Mouse (Mus musculus) ovary, postnatal 10 days (tissue): ENCODE data around the gene Anln.
A peak's percentile ranks its signal among the peaks of the same experiment; 100 is the strongest.
"Not testable (repeated sequence)": the region's sequence is repeated elsewhere in the genome, so short reads cannot be mapped to it uniquely, and the experiment has no call there.

Experiments used
- DNase-seq: peaks from one replicate; pipeline ENCODE4 v3.0.0; 2022; ENCODE audit warnings: low spot score

The Anln gene

DNA sequence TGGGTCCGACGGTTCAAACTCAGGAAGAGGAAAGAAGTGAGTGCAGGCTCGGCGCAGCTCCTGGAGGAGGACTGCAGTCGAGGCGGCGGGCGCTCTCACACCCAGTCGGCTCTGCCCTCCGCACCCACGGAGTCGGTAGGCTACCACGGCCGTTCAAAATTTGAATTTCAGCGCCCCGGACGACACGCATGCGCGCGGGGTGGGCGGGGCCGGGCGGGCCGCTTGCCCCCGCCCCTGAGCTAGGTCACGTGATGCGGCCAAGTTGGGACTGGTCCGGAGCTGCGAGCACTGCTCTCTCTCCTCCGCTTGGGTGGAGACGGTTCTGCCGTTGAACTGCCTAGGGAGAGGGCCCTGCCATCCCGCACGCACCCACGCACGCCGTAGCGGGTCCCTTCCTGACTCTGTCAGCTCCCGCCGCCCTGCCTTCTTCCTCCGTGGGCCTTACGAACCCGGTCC, at the start of gene Anln:
Gene Anln, minus strand, starts transcription at position 168 of the 456 bp plus-strand sequence.
- DNase-seq, result peak; percentile 92

DNA sequence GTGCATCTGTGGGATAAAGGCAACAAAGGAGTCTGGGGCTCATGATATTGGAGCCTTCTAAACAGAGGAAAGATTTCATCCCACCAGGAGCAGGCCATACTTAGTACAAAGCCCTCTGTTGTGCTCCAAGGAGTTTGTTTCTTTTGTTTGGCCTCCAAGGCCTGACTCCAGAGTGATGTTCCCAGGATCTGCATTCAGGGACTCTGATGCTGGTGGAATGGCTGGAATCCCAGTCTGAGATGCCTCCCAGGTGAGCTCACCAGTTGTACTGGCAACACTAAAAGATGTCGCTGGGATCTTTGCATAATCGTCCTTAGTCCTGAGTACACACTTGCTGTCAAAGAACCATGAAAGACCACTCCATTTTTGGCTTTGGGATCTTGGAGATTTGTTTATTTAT, 45.1 kb upstream of the Anln start:
- DNase-seq, result no peak

DNA sequence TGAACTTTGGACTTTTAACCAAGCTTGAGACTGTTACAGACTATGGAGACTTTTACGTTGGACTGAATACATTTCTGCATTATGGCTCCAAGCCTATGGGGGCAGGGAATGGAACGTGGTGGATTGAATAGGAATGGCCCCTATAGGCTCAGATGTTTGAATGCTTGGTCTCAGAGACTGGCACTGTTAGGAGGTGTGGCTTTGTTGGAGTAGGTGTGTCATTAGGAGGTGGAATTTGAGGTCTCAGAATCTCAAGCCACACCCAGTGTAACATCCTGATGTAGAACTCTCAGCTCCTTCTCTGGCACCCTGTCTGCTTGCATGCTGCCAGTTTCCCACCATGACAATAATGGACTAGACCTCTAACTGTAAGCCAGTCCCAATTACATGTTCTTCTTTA, 44.2 kb upstream of the Anln start:
- DNase-seq, result no peak

DNA sequence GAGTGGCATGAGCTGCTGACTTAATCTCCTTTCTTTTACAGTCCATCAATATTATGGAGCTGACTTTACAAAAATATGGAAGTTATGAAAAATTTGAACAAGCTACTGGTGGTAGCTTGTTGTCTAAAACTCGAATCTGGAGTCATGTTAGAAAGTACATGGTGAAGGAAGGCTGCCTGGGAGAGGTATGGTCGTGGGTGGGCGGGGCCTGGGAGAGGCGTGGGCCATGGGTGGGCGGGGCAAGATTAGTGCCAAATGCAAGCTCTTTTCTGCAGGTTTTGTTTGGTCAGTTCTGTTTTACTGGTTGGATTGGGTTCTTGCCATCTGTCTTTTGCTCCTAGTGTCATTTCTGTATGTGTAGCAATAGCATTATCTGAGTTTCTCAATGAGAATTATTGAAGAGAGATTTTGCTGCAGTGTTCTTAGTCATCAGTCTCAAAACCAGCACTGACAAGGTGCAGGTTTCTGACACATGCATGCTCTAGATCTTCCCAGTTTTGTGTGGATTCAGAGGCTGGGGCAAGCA, 41.4 kb upstream of the Anln start:
- no peak for DNase-seq

DNA sequence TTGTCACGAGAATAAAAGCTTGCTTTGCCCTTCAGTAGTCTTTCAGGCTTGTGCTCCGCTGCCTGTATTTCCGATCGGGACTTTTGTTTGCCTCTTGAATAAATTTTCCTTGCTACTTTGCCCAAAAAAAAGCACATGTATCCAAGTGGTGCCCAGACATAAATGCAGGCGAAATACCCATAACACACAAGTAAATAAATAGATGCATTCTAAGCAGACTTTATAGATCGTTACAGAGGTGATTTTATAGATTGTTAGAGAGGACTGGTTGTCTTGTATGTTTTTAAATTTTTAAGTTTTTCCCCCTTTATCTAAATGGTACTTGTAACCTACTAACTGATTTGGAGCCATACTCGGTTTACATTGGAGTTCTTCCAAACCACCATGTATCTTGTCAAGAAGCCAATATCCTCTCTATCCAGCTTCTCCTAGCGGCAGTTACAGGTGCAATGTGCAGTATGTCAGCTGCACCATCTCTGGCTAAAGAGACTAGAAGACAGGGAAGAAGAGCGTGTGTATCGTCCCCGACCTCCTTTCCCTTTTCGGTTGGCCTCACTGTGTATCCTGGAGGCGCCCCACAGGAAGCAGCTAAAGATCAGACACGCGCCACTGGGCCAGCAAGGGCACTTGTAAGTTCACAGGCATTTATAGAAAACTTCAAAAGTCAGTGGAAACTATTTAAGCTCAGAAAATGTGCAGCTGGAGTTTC, 40.7 kb upstream of the Anln start:
- no peak for DNase-seq

DNA sequence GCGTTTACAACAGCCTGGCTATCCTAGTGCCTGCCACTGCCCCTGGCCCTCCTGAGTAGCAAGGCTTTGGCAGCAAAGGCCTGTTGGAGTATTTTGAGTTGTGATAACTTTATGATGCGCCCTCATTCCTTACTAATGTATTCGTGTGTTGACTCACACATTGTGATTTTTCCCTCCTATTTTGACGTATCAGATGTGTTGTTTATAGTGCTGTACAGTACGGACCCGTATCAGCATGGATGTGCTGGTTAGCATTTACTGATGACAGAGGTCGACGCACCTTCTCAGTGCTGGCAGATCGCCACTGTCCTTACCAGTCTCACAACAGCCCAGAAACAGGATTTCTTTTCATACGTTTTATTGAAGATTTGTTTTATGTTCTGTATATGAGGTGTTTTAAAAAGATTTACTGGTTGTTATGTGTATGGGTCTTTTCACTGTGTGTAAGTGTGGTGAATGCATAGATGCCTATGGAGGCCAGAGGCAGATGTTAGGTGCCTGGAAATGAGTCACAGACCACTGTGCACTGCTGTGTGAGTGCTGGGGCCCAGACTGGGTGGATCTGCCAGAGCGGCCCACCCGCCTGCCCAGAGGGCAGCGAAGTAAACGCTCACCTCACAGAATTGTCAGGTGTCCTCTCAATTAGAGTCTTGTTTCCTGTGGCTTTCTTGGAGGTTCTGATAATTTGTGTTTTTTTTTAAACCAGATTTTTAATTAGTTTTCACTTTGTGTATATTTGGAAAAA, 39.9 kb upstream of the Anln start:
- no peak for DNase-seq

DNA sequence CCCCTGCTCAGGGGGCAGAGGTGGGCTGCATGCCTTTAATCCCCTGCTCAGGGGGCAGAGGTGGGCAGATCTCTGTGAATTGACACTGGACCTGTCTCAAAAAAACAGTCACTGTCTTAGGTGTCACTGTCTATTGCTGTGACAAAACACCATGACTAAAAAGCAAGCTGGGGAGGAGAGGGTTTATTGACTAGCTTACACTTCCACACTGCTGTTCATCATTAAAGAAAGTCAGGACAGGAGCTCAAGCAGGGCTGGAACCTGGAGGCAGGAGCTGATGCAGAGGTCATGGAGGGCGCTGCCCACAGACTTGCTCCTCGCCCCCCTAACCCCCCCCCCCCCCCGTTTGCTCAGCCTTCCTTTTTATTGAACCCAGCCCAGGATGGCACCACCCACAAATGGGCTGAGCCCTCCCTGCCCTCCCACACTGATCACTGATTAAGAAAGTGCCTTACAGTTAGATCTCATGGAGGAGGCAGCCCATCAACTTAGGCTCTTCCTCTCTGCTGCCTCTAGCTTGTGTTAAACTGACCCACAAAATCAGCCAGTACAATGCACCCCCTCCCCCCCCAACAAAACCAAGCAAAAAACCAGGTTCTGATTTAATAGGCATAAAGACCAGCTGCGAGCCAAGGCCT, 39.2 kb upstream of the Anln start:
- no peak for DNase-seq

DNA sequence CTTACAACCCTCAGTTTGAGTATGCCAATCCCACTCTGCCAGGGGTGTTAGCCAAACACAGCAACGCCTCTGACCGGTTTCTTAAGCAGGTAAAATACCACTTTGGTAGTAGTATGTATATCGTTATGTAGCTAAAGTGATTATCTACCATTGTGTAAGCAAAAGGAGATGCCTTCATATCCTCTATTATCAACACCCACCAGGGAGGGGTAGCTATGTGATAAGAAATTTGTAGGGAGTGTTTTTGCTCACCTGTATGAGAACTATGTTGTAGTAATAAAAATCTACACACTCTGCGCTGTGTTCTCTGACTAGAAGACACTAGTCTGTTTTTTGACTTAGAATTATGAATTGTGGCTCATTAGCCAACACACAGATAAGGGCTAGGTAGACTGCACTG, 35.7 kb upstream of the Anln start:
- no peak for DNase-seq

DNA sequence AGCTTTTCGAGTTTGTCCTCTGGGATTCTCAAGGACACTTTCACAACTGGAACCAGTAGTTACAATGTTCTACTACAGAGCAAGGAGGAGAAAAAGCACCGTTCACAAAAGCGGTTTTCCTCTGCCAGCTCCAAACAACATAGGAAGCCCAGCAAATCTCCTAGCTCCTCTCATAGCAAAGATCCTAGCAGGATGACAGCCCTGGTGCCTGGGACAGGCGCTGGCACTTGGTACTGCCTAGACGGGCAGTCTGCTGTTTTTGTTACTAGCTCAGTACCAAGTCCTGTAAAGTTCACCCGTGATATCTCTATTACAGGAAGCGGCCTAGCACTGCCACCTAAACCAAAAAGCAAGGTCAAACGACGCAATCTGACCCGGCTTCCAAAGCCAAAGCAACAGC, 35.2 kb upstream of the Anln start:
- DNase-seq, result no peak

DNA sequence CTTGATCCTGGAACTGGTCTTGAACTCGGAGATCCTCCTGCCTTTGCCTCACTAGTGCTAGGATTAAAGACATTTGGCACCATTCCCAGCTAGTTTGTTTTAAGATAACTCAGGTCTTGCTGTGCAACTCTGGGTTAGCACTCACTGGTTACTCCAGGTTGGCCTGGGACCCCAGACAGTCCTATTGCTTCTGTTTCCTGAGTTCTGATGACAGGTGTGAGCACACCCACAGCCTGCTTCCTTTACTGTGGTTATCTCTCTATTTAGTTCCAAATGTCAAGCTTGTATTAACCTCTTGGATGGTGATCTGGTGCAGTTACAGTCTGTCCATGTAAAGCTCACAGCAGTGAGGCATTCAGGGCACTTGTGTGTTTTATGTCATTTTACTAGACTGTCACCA, 34.5 kb upstream of the Anln start:
- no peak for DNase-seq

DNA sequence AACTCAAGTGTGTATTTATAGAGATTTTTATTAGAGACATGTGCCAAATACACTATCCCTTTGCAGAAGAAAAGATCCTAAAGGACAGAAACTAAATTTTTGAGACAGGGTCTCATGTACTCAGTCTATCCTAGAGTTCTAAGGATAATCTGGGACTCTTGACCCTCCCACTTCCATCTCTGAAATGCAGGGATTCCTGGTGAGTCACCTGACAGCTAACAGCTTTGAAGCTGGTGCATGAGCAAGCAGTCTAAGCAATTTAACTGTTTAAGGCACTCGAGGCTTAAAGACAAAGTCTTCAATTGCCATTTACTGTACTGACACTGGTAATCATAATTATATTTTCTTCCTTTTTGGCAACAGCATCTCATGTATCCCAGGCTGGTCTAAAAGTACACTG, 33.6 kb upstream of the Anln start:
- DNase-seq, result no peak

DNA sequence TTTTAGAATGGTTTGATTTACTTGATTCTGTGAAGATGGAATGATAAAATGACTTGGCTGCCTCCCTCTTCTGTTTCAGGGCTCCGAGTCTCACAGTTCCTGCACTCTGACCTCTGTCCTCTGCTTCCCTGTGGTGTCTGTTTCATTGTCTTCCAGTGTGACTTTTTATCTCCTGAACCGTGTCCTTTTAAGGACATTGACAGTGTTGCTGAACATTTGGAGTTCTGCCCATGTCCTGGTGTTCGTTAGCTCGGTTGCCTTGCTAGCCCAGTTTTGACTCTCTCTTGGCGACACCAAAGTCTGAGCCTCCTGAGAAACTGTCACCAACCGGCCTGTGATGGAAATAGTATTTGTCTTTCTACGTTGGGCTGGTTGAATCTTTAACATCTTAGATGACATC, 31.5 kb upstream of the Anln start:
- no peak for DNase-seq

DNA sequence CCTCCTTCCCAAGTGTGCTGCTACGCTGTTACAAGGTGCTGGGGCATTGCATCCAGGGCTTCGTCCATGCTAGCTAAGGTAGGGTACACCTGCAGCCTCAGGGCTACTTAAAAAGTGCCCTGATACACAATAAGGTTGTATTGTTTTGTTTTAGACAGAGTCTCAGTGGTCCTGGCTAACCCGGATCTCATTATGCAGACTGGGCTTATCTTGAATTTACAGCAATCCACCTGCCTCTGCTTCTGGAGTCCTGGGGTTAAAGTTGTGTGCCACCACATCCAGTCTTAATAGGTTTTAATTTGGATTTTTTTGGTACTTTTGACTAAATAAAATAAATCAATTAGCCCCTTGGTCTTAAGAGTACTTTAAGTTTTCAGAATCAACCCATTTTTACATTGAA, 30.9 kb upstream of the Anln start:
- no peak for DNase-seq

DNA sequence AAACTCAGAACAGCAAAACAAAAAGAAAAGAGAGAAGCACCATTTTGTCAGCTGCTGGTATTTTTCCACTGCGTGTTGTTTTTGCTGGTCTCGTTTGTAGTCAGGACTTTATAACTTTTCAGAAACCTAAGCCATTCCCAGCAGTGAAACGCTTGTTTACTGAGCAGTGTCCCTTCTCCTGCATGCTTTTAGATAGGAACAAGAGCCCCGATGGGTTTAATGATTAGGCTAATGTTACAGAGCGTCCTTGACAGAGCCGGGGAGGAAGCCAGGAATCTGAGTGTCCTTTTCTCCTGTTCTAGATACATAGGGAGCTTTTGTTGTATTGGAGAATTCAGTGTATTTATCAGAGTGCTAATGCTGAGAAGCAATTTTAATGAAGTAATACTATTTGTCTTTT, 28.6 kb upstream of the Anln start:
- no peak for DNase-seq

DNA sequence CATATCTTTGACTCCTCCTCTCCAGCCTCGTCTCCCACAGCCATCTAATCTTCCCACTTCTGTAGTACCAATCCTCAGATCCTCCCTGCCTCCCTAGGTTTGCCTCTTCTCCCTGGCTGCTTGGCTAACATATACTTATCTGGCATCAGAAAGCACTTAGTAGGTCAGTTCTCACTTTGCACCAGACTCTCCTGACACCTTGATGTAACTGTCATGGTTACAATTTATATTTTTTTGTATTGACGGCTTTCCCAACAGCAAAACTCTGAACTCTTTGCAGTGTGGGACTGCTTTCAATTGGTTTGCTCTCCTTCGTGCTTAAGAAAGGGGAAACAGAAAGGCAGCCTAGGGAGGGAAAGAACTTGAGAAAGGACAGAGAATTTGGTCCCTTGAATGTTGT, 27.2 kb upstream of the Anln start:
- DNase-seq, result no peak

DNA sequence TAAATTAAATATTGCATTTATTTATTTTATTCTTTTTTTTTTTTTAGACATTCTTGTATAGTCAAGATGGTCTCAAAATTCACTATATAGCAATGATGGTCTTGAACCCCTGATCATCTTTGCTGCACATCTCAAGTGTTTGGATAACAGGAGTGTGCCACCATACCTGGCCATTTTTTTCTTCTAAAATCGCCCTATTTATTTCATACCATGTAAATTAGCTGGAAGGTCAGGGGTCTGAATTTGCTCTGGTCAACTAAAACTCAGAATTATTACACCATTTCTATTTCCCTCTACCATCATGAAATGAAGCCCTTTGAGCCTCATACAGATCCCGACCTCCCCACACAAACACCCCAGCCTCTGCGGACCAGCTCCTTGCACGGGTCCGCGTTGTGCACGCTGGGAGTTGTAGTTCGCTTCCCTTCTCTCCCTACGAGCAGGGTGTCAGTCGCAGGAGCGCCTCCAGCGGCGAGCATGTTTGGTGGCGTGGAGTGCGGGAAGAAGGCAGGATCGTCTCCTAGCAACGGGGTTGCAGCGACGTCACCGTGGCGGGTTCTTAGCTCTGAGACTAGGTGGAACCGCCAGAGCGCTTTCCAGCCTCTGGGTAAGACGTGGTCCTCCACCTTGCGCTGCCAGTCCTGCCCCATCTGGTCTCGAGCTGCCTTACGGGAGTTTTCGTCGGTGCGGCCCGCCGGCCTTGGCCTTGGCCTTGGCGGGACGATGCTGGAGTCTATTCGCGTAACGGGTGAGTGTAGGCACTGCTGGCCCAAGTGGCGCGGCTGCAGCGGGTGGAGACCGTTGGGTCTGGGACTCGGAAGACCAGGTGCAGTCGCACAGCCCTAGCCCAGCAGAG, 22.2 kb upstream of the Anln start, which contains the start of gene 9530077C05Rik:
Gene 9530077C05Rik, plus strand, starts transcription at position 512 of the 856 bp plus-strand sequence.
- peak; percentile 81 for DNase-seq

DNA sequence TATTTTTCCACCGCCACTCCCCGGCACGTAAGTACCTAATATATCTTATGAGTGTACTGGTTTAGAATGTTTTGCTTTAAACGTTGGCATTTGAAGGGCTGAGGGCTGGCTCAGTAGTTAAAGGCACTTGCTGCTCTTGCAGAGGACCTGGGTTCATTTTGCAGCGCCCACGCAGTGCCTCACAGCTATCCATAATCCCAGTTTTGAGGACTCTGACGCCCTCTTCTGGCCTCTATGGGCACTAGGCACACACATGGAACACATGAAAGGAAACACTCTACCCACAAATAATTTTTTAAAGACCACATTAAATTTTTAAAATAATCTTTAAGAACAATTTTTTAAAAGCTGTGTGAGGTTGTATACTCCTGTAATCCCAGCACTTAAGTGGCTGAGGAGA, 20.5 kb upstream of the Anln start:
- DNase-seq, result no peak

DNA sequence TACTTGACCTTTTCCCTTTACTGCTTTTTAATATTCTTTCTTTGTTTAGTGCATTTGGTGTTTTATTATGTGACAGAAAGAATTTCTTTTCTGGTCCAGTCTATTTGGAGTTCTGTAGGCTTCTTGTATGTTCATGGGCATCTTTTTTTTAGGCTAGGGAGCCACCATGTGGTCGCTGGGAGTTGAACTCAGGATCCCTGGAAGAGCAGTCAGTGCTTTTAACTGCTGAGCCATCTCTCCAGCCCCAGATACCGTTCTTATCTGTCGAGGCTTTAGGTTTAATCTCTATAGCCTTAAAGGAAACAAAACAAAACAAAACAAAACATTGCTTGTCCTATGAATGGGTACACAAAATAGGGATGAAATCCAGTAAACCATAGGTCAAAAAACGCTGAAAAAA, 19.4 kb upstream of the Anln start:
- DNase-seq, result not testable (repeated sequence)

DNA sequence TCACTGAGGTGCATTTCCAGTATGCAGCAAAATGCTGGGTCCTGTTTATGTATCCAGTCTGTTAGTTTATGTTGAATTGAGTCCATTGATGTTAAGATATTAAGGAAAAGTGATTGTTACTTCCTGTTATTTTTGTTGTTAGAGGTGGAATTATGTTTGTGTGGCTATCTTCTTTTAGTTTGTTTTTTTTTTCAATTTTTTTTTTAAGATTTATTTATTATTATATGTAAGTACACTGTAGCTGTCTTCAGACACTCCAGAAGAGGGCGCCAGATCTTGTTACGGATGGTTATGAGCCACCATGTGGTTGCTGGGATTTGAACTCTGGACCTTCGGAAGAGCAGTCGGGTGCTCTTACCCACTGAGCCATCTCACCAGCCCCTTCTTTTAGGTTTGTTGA, 18.6 kb upstream of the Anln start:
- not testable (repeated sequence) for DNase-seq

DNA sequence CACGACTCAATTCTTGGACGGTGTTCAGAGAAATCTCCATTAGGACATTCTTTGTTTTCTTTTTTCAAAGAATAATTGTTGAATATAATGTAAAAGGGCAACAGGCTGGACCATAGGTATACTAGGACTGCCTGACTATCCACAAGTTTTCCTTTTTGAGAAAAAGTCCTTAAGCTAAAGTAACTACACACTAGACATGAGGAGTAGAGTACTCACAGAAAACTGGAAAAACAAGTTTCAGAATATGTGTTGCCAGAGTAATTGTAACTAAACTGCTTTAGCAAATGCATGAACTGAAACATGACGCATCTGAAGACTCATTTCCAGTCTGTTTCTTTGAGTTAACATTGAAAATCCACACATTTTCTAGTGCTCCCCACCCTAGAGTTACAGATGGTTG, 16.4 kb upstream of the Anln start:
- DNase-seq, result no peak

DNA sequence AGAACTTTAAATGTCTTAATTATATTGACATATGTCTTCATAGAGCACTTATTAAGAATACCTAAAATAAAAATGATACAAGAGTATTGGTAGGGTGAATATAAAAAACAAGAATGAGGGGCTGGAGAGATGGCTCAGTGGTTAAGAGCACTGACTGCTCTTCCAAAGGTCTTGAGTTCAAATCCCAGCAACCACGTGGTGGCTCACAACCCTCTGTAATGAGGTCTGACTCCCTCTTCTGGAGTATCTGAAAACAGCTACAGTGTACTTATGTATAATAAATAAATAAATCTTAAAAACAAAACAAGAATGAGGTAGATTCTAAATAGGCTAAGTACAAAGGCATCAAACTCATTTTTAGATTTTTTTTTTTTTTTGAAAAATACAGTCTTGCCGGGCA, 14.5 kb upstream of the Anln start:
- DNase-seq, result not testable (repeated sequence)

DNA sequence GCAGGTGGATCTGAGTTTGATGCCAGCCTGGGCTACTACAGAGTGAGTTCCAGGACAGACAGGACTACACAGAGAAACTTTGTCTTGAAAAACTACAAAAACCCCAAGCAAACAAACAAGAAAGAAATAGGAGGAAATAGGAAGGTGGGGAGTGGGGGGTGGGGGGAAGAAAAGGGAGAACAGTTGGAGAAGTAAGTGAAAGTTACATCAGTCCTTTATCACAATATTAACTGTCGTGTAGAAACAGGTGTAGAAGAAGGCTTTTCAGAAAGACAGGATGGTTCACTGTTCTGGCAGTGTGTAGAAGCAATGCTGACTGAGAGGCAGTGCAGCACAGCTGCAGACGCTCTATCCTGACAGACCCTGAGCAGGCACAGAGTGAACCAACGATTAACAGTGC, 14.0 kb upstream of the Anln start:
- no peak for DNase-seq
